Mouse (Mus musculus) spleen, adult 2 months (tissue): ENCODE results near the gene Pphln1. TPM values are rescaled to one million over a fixed set of nuclear protein-coding genes. Genes with fewer than 3 reads are reported as not detected.

Experiments
- DNase-seq, 2 experiments: peaks; one replicate each; pipeline versions ENCODE4 v3.0.0 to v3.0.0-alpha.2; 2012 to 2021; ENCODE audit warnings: low spot score in 2 of 2, low read depth in 1 of 2
- H3K27ac ChIP-seq: fragments of 200-500 bp; 2 replicates; pipeline ENCODE4 v1.5.1; 2012; ENCODE audit warnings: low read length, inconsistent platforms; ENCODE audit not compliant: insufficient read depth
- H3K27me3 ChIP-seq: fragments of 200-500 bp; 2 replicates; pipeline ENCODE4 v1.6.1; 2012; ENCODE audit warnings: mild to moderate bottlenecking, moderate library complexity, low read length, inconsistent platforms; ENCODE audit not compliant: control insufficient read depth, insufficient read depth
- H3K36me3 ChIP-seq: fragments of 200-500 bp; 2 replicates; pipeline ENCODE4 v1.6.1; 2012; ENCODE audit warnings: mild to moderate bottlenecking, low read length, inconsistent platforms; ENCODE audit not compliant: control insufficient read depth, insufficient read depth
- H3K4me1 ChIP-seq: fragments of 200-500 bp; 2 replicates; pipeline ENCODE4 v1.6.1; 2011; ENCODE audit warnings: inconsistent platforms; ENCODE audit not compliant: control insufficient read depth, insufficient read depth, insufficient read length
- H3K4me3 ChIP-seq: fragments of 200-500 bp; 2 replicates; pipeline ENCODE4 v1.5.1; 2011; ENCODE audit warnings: mild to moderate bottlenecking, inconsistent platforms; ENCODE audit not compliant: insufficient read depth, insufficient read length; ENCODE audit errors: extremely low read depth
- CTCF ChIP-seq: fragments of 200-500 bp; IDR thresholded peaks from 2 replicates; pipeline ENCODE4 v1.5.1; 2011; ENCODE audit warnings: mild to moderate bottlenecking, inconsistent platforms; ENCODE audit not compliant: insufficient read depth, insufficient read length, insufficient replicate concordance; ENCODE audit errors: extremely low read depth
- POLR2A ChIP-seq: fragments of 200-500 bp; IDR thresholded peaks from 2 replicates; pipeline ENCODE4 v1.6.1; 2011; ENCODE audit warnings: low read depth, low read length, inconsistent platforms
- WGBS: fragments of 180-500 bp; shearing (Covaris S2); methylation state at CpG from one replicate; pipeline ENCODE4 v1.1.7; 2018; 5-methylcytosine and 5-hydroxymethylcytosine counted together
- polyA plus RNA-seq: library from polyadenylated mRNA; depleted of rRNA; stranded (reverse); fragments of >200 nt; gene quantifications from 2 replicates; pipeline ENCODE4 v1.2.3, GENCODE M21; 2012

The Pphln1 gene
- polyA plus RNA-seq, 1 experiment, result 5.4 TPM

- Histone ChIP-seq H3K27me3 (no peaks in the 10 kb centered on the region), H3K36me3 (peaks cover 3% of the 10 kb centered on the region; the same call in 1 of the 2 replicates), H3K27ac (no peak overlapping the region), H3K4me3 (no peak overlapping the region), H3K4me1 (no peaks in the 10 kb centered on the region; the same call in 1 of the 2 replicates)
- TF ChIP-seq CTCF (no peak), POLR2A (no peak)
- no peak for DNase-seq
- WGBS, result 90% methylated on average over 4 of the region's 4 CpGs
These were observed 91.4 kb downstream of the Pphln1 start for GRCm38 (mm10) chr15:93489597-93489996.

GRCm38 (mm10) chr15:93494700-93495099 is 96.5 kb downstream of the Pphln1 start:
- Histone ChIP-seq H3K27ac (no peak overlapping the region), H3K27me3 (no peaks in the 10 kb centered on the region), H3K4me1 (no peaks in the 10 kb centered on the region), H3K4me3 (no peak overlapping the region), H3K36me3 (peaks cover 5% of the 10 kb centered on the region)
- DNase-seq, result no peak
- TF ChIP-seq CTCF, result no peak
- TF ChIP-seq POLR2A, result no peak
- WGBS, result 86% methylated on average over 7 of the region's 7 CpGs

DNA sequence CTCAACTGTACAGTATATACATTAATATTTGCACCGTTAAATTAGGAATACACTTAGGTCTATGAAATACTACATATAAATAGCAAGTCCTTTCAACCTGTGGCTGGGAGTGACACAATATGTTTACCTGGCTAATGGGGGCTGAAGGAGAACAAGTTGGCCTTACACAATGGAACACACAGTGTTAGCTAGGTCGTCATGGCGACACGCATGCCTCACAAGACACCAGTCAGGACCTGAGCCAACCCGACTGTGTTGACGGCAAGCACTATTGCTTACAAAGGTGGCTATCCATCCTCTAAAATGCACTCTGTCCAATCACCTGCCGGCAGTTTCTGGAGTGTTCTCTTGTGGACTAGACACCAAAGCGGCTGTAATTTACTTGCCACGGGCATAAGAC is 101.7 kb downstream of the Pphln1 start:
- no peaks in the 10 kb centered on the region for H3K4me1 ChIP-seq
- 95% methylated on average over 9 of the region's 9 CpGs for WGBS

GRCm38 (mm10) chr15:93502703-93503102 is 104.6 kb downstream of the Pphln1 start:
- no peaks in the 10 kb centered on the region for H3K4me1 ChIP-seq
- no peak for DNase-seq
- peaks cover 6% of the 10 kb centered on the region; the same call in 1 of the 2 replicates for H3K36me3 ChIP-seq
- H3K27me3 ChIP-seq, result no peaks in the 10 kb centered on the region
- H3K27ac ChIP-seq, result no peak overlapping the region
- TF ChIP-seq POLR2A (no peak), CTCF (no peak)
- WGBS, result 94% methylated on average over 9 of the region's 9 CpGs
- H3K4me3 ChIP-seq, result no peak overlapping the region

More for the DNA sequence above, 101.7 kb downstream of the Pphln1 start:
- no peak for DNase-seq
- Histone ChIP-seq H3K36me3 (peaks cover 6% of the 10 kb centered on the region; the same call in 1 of the 2 replicates), H3K27ac (no peak overlapping the region), H3K4me3 (no peak overlapping the region), H3K27me3 (no peaks in the 10 kb centered on the region)
- TF ChIP-seq POLR2A (no peak), CTCF (no peak)

- Histone ChIP-seq H3K27ac (no peak overlapping the region), H3K4me1 (no peaks in the 10 kb centered on the region), H3K27me3 (no peaks in the 10 kb centered on the region), H3K36me3 (peaks cover 6% of the 10 kb centered on the region; the same call in 1 of the 2 replicates), H3K4me3 (no peak overlapping the region)
- no peak for TF ChIP-seq CTCF
- no peak for TF ChIP-seq POLR2A
- no peak for DNase-seq
- WGBS, result 96% methylated on average over 35 of the region's 35 CpGs
These were observed 105.1 kb downstream of the Pphln1 start for GRCm38 (mm10) chr15:93503201-93503745.

DNA sequence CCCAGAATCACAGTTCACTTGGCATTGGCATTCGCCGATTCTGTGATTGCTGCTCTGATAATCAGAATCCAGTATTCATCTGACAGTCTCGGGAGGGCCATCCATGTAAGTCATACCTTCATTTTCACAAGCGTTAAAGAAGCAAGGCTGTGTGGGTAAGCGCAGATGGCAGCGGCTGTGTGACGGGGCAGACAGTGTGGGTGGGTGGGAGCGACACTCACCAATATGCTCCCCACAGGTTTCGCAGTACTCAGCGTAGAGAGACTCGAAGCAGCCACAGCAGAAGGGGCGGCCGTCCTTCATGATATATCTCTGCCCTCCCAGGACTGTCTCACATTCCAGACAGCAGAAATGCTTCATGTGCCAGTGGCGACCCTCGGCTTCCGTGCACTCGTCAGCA is 106.7 kb downstream of the Pphln1 start:
- Histone ChIP-seq H3K27me3 (no peaks in the 10 kb centered on the region), H3K27ac (no peak overlapping the region), H3K36me3 (peaks cover 2% of the 10 kb centered on the region; the same call in 1 of the 2 replicates), H3K4me1 (no peaks in the 10 kb centered on the region), H3K4me3 (no peak overlapping the region)
- 95% methylated on average over 17 of the region's 17 CpGs for WGBS
- DNase-seq, result no peak
- no peak for TF ChIP-seq CTCF
- no peak for TF ChIP-seq POLR2A

- Histone ChIP-seq H3K27me3 (no peaks in the 10 kb centered on the region), H3K27ac (no peak overlapping the region), H3K36me3 (no peaks in the 10 kb centered on the region), H3K4me1 (no peaks in the 10 kb centered on the region), H3K4me3 (no peak overlapping the region)
- 88% methylated on average over 12 of the region's 12 CpGs for WGBS
- no peak for TF ChIP-seq CTCF
- no peak for TF ChIP-seq POLR2A
- no peak for DNase-seq
These were observed 112.7 kb downstream of the Pphln1 start for GRCm38 (mm10) chr15:93510690-93511336.
